Mouse (Mus musculus): ENCODE measurements at regions not wholly inside any gene's neighbourhood (a gene's known extent, or its start where the extent isn't known, plus 50 kb on each side); places are given as distances from the start of the nearest gene placed in this dataset.

DNA sequence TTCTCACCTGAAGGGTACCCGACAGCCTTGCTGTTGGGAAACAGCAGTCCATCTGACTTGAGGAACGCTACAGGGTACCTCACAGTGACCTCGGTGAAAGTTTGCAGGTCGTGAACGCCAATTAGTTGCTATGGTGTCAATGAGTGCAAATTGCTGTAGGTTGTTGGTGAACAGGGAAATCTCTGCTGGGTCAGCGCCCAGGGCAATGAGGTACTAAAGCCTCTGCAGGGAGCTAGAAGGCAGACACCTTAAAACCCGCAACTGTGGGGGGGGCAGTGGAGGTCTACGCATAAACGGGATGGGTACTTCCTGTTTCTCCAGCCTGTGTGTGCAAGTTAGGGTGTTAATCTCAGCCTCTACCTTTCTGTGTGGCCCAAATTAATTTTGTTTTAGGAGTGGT is 156.3 kb upstream of the Adgrl2 start:
- no peaks in the 10 kb centered on the region for H3K4me1 ChIP-seq (replicated peaks; ENCODE audit: control insufficient read depth, insufficient read depth, low read length)
- H3K27ac ChIP-seq (ENCODE audit: low read depth, low read length): no peak overlapping the region
- 49% methylated on average over 9 of the region's 9 CpGs for WGBS
- no peak overlapping the region for H3K4me3 ChIP-seq (ENCODE audit: low read depth, low read length)
- ATAC-seq (replicated peaks; ENCODE audit: low FRiP score) (no peak), DNase-seq (ENCODE audit: low spot score) (no peak)
- H3K36me3 ChIP-seq (ENCODE audit: control insufficient read depth, insufficient read depth, low read length): no peaks in the 10 kb centered on the region
- H3K4me2 ChIP-seq: no peak overlapping the region
- no peaks in the 10 kb centered on the region for H3K27me3 ChIP-seq (replicated peaks; ENCODE audit: control insufficient read depth, insufficient read depth, low read length)
- H3K9ac ChIP-seq (ENCODE audit: low read depth, low read length): no peak overlapping the region
- H3K9me3 ChIP-seq (ENCODE audit: control insufficient read depth, low read length): no peaks in the 10 kb centered on the region

DNA sequence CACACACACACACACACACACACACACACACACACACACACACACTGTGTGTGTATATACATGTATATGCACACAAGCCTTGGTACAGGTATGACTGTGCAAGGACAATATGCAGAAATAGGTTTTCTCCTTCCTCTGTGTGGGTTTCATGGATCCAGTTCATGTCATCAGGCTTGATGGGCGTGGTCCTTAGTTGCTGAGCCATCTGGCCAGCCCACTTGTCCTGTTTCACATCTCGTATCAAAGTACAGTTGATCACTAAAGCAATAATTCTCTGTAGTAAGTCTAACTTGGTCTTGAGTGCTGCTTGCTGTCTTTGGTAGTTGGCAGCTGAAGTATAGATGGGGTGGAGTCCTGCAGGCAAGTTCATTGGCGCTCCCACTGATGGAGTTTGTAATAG is 150.1 kb upstream of the Adgrl2 start:
- ATAC-seq (replicated peaks; ENCODE audit: low FRiP score): no peak
- Histone ChIP-seq H3K4me1 (replicated peaks; ENCODE audit: control insufficient read depth, insufficient read depth, low read length) (no peaks in the 10 kb centered on the region), H3K4me2 (no peak overlapping the region), H3K27ac (ENCODE audit: low read depth, low read length) (no peak overlapping the region), H3K9ac (ENCODE audit: low read depth, low read length) (no peak overlapping the region), H3K27me3 (replicated peaks; ENCODE audit: control insufficient read depth, insufficient read depth, low read length) (no peaks in the 10 kb centered on the region), H3K4me3 (ENCODE audit: low read depth, low read length) (no peak overlapping the region), H3K9me3 (ENCODE audit: control insufficient read depth, low read length) (no peaks in the 10 kb centered on the region), H3K36me3 (ENCODE audit: control insufficient read depth, insufficient read depth, low read length) (no peaks in the 10 kb centered on the region)
- 83% methylated on average over 3 of the region's 3 CpGs for WGBS
- DNase-seq (ENCODE audit: low spot score): no peak

DNA sequence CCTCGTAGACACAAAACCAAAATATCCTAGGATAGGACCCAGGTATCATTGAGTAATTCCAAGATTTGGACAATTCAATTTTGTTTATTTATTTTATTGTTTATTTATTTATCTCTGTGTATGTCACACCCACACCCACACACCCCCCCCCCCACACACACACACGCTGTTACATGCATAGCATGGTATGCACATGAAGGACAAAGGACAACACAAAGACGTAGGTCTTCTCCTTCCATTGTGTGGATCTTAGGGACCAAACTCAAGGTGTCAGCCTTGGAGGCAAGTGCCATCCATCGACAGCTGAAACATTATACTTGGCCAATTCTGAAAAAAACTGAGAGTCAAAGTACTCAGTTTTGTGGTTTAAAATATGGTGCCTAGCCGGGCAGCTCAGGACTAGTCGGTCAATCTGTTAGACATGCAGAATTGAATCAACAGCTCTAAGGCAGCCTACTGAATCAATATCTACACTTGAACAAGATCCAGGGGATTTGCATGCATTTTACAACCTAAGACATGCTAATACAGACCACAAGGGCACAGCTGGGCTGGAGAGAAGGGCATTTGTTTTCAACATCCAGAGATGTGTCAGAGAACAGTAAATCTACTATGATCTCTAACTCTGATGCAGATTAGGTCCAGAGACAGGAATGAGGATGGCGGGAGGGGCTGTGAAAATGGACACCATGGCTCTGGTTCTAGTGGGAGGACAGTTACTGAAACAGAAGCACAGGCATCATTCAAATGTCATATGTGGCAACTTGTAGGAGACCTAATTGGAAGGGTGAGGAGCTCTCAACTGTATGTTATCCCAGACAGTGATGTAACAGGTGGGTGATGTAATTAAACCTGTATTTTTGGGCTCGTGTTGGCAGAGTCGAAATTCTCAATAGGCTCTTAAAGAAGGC is 143.9 kb upstream of the Adgrl2 start:
- Histone ChIP-seq H3K4me3 (ENCODE audit: low read depth, low read length) (no peak overlapping the region), H3K27me3 (replicated peaks; ENCODE audit: control insufficient read depth, insufficient read depth, low read length) (no peaks in the 10 kb centered on the region), H3K4me2 (no peak overlapping the region), H3K36me3 (ENCODE audit: control insufficient read depth, insufficient read depth, low read length) (no peaks in the 10 kb centered on the region), H3K27ac (ENCODE audit: low read depth, low read length) (no peak overlapping the region), H3K9ac (ENCODE audit: low read depth, low read length) (no peak overlapping the region), H3K9me3 (ENCODE audit: control insufficient read depth, low read length) (no peaks in the 10 kb centered on the region), H3K4me1 (replicated peaks; ENCODE audit: control insufficient read depth, insufficient read depth, low read length) (no peaks in the 10 kb centered on the region)
- ATAC-seq (replicated peaks; ENCODE audit: low FRiP score): no peak
- 77% methylated on average over 9 of the region's 9 CpGs for WGBS
- DNase-seq (ENCODE audit: low spot score): no peak

DNA sequence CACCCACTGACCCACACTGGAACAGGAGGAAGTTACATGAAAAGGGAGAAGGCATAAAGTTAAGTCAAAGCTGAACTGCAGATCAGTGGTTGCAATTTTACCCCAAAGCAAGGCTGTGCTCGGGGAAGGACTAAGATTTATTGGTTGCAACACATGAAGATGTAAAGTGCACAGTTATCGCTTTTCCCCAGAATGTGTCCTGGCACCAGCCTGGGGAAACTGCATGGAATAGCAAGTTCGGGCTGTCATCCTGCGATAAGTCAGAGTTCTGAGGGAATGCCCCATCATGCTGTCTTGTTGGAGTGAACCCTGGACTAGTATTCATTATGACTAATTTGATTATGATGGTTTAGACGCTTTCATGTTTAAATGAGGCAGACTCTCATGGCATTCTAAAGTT is 128.5 kb upstream of the Adgrl2 start:
- no peaks in the 10 kb centered on the region for H3K4me1 ChIP-seq (replicated peaks; ENCODE audit: control insufficient read depth, insufficient read depth, low read length)
- no peaks in the 10 kb centered on the region for H3K36me3 ChIP-seq (ENCODE audit: control insufficient read depth, insufficient read depth, low read length)
- no peak overlapping the region for H3K9ac ChIP-seq (ENCODE audit: low read depth, low read length)
- H3K27me3 ChIP-seq (replicated peaks; ENCODE audit: control insufficient read depth, insufficient read depth, low read length): no peaks in the 10 kb centered on the region
- no peak for ATAC-seq (replicated peaks; ENCODE audit: low FRiP score)
- DNase-seq (ENCODE audit: low spot score): no peak
- H3K9me3 ChIP-seq (ENCODE audit: control insufficient read depth, low read length): no peaks in the 10 kb centered on the region
- H3K27ac ChIP-seq (ENCODE audit: low read depth, low read length): no peak overlapping the region
- H3K4me3 ChIP-seq (ENCODE audit: low read depth, low read length): no peak overlapping the region
- 79% methylated on average over 5 of the region's 5 CpGs for WGBS
- no peak overlapping the region for H3K4me2 ChIP-seq

DNA sequence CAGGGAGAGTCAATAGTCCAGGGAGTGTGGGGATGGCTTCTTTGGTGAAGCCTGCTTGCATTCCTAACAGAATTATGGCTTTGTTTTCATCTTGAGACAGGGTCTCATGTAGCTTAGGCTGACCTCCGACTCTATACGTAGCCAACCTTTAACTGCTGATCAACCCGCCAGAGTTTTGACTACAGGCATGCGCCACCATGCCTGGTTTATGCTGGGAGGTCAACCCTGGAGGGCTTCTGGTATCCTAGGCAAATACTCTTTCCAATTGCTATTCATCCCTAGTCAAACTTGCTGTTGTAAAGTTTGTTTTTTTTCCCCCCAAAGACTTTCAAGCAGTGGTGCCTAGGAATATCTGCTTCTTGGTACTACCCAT is 127.3 kb upstream of the Adgrl2 start:
- no peak for DNase-seq (ENCODE audit: low spot score)
- no peaks in the 10 kb centered on the region for H3K36me3 ChIP-seq (ENCODE audit: control insufficient read depth, insufficient read depth, low read length)
- H3K4me3 ChIP-seq (ENCODE audit: low read depth, low read length): no peak overlapping the region
- 88% methylated on average over 4 of the region's 4 CpGs for WGBS
- no peaks in the 10 kb centered on the region for H3K9me3 ChIP-seq (ENCODE audit: control insufficient read depth, low read length)
- no peak overlapping the region for H3K27ac ChIP-seq (ENCODE audit: low read depth, low read length)
- no peaks in the 10 kb centered on the region for H3K4me1 ChIP-seq (replicated peaks; ENCODE audit: control insufficient read depth, insufficient read depth, low read length)
- no peak overlapping the region for H3K4me2 ChIP-seq
- no peak overlapping the region for H3K9ac ChIP-seq (ENCODE audit: low read depth, low read length)
- ATAC-seq (replicated peaks; ENCODE audit: low FRiP score): no peak
- H3K27me3 ChIP-seq (replicated peaks; ENCODE audit: control insufficient read depth, insufficient read depth, low read length): no peaks in the 10 kb centered on the region

DNA sequence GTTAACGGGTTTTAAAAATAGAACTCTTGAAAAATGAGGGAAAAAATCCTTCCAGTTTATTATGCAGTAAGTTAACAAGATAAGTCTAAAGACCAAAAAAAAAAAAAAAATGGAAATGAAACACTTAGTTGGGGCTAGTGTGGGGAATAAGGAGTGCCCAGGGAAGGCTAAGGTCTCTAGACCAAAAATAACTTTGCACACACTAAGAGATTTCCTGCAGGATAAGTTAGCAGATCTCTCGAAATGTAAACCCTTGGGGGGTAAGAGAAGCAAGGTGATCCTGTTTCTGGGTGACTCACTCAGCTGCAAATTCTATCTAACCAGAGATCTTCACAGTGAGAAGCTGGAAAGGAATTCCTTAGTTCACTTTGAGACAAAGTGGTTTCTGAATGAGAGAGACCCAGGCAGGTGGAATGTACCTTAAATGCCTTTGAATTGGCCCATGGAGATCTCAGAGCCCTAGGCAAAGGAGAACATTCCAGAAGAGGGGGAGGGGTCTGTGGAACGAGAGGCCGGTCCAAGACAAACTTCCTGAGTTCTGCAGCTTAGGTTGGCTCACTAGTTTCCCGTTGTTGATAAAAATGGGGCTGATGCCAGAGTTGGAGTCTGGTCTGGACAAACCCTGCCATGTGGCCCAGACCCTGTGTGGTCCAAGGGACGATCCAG is 126.8 kb upstream of the Adgrl2 start:
- H3K27ac ChIP-seq (ENCODE audit: low read depth, low read length): no peak overlapping the region
- ATAC-seq (replicated peaks; ENCODE audit: low FRiP score): no peak
- no peak for DNase-seq (ENCODE audit: low spot score)

DNA sequence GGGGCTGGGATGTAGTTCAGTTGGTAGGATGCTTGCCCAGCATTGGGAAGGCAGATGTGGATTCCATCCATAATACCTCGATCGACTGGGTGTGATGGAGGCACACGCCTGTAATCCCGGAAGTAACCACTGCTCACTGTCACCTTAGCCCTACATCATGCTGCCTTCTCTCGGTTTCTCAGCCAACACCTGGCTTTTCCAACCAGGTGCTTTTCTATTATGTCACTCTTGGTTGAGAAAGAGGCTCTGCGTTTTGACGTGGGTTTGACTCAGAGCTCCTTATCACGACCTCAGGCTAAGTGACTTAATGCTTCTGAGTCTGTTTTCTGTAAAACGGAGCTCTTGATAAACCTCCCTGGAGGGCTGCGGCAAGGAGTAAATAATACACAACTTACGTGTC is 126.2 kb upstream of the Adgrl2 start:
- H3K4me1 ChIP-seq (replicated peaks; ENCODE audit: control insufficient read depth, insufficient read depth, low read length): 0 out of 2 replicates have a peak, but pooled peaks cover under 1% of the 10 kb centered on the region
- WGBS: 57% methylated on average over 11 of the region's 11 CpGs
- no peaks in the 10 kb centered on the region for H3K9me3 ChIP-seq (ENCODE audit: control insufficient read depth, low read length)
- H3K9ac ChIP-seq (ENCODE audit: low read depth, low read length): no peak overlapping the region
- DNase-seq (ENCODE audit: low spot score): no peak
- no peak overlapping the region for H3K4me2 ChIP-seq
- no peaks in the 10 kb centered on the region for H3K27me3 ChIP-seq (replicated peaks; ENCODE audit: control insufficient read depth, insufficient read depth, low read length)
- no peak for ATAC-seq (replicated peaks; ENCODE audit: low FRiP score)
- no peak overlapping the region for H3K4me3 ChIP-seq (ENCODE audit: low read depth, low read length)
- H3K27ac ChIP-seq (ENCODE audit: low read depth, low read length): no peak overlapping the region
- no peaks in the 10 kb centered on the region for H3K36me3 ChIP-seq (ENCODE audit: control insufficient read depth, insufficient read depth, low read length)

More for the DNA sequence above, 126.8 kb upstream of the Adgrl2 start:
- H3K27me3 ChIP-seq (replicated peaks; ENCODE audit: control insufficient read depth, insufficient read depth, low read length): no peaks in the 10 kb centered on the region
- H3K4me2 ChIP-seq: no peak overlapping the region
- no peak overlapping the region for H3K4me3 ChIP-seq (ENCODE audit: low read depth, low read length)
- H3K9me3 ChIP-seq (ENCODE audit: control insufficient read depth, low read length): no peaks in the 10 kb centered on the region
- H3K4me1 ChIP-seq (replicated peaks; ENCODE audit: control insufficient read depth, insufficient read depth, low read length): no peaks in the 10 kb centered on the region
- no peak overlapping the region for H3K9ac ChIP-seq (ENCODE audit: low read depth, low read length)
- 53% methylated on average over 6 of the region's 6 CpGs for WGBS
- no peaks in the 10 kb centered on the region for H3K36me3 ChIP-seq (ENCODE audit: control insufficient read depth, insufficient read depth, low read length)

DNA sequence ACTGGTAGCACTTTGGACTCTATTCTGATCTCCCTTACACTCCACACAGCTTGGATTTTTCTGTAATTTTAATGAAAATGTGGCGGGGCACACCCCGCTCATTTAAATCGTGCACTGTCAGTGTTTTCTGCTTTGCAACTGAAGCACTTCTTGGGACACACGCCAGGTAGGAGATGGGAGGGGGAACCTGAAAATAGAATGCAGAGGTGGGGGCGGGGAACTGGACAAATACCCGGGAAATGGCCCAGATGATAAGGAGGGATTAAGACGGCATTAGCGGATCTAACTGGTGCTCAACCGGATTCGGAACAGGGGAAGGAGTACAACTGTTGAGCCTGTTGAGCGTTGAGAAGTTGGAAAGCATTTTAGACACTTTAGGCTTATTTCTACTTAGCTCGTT is 125.5 kb upstream of the Adgrl2 start:
- DNase-seq (ENCODE audit: low spot score): no peak
- no peaks in the 10 kb centered on the region for H3K27me3 ChIP-seq (replicated peaks; ENCODE audit: control insufficient read depth, insufficient read depth, low read length)
- H3K36me3 ChIP-seq (ENCODE audit: control insufficient read depth, insufficient read depth, low read length): no peaks in the 10 kb centered on the region
- H3K4me2 ChIP-seq: no peak overlapping the region
- 0 out of 2 replicates have a peak, but pooled peaks cover 3% of the 10 kb centered on the region for H3K4me1 ChIP-seq (replicated peaks; ENCODE audit: control insufficient read depth, insufficient read depth, low read length)
- no peak overlapping the region for H3K4me3 ChIP-seq (ENCODE audit: low read depth, low read length)
- no peak for ATAC-seq (replicated peaks; ENCODE audit: low FRiP score)
- H3K9ac ChIP-seq (ENCODE audit: low read depth, low read length): no peak overlapping the region
- no peaks in the 10 kb centered on the region for H3K9me3 ChIP-seq (ENCODE audit: control insufficient read depth, low read length)
- WGBS: 72% methylated on average over 12 of the region's 12 CpGs
- H3K27ac ChIP-seq (ENCODE audit: low read depth, low read length): no peak overlapping the region

DNA sequence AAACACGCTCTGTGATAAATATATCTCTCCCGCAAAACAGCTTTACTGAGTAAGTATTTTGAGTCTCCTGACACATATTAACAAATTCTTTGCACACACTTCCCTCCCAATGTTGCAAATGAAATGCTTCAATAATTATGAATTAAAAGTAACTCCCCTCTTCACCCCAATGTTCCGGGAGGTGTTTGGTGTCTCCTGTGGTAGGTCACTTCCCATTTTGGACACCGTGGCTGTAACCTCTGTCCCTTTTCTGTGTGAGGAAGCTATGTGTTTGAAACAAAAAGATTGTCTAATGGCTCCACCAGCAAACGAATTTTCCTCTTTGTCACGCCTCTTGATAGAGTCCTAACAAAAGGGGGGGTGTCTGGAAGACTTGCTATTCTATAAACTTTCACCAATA is 122.5 kb upstream of the Adgrl2 start:
- 0 out of 2 replicates have a peak, but pooled peaks cover 3% of the 10 kb centered on the region for H3K4me1 ChIP-seq (replicated peaks; ENCODE audit: control insufficient read depth, insufficient read depth, low read length)
- DNase-seq (ENCODE audit: low spot score) (no peak), ATAC-seq (replicated peaks; ENCODE audit: low FRiP score) (no peak)
- no peak overlapping the region for H3K4me3 ChIP-seq (ENCODE audit: low read depth, low read length)
- no peaks in the 10 kb centered on the region for H3K36me3 ChIP-seq (ENCODE audit: control insufficient read depth, insufficient read depth, low read length)
- no peak overlapping the region for H3K27ac ChIP-seq (ENCODE audit: low read depth, low read length)
- no peak overlapping the region for H3K4me2 ChIP-seq
- H3K27me3 ChIP-seq (replicated peaks; ENCODE audit: control insufficient read depth, insufficient read depth, low read length): no peaks in the 10 kb centered on the region
- WGBS: 69% methylated on average over 6 of the region's 6 CpGs
- H3K9me3 ChIP-seq (ENCODE audit: control insufficient read depth, low read length): no peaks in the 10 kb centered on the region
- no peak overlapping the region for H3K9ac ChIP-seq (ENCODE audit: low read depth, low read length)
